9 mouse cellular contexts compared by ENCODE assay signal in the genomic region with DNA sequence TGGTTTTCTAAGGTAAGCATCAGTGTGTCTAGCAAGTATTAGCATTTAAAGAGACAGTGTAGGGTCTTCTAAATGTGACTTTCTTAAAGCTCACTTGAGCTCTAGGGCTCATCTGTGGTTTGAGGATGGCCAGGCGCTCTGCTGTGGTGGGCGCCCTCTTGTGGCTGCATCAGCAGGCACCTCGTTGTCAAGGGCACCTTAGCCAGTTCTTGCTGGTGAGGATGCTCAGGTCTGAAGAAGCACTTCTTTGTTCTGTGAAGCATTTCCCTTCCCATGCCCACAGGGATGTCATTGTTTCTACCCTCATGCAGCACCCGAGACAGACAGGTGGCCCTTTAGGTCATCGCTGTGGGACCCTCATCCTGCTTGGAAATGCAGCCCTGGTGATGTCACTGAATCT.
DNase-seq lines count a peak whose midpoint lies in the region; ATAC-seq and TF ChIP-seq lines count a peak whose summit lies in the region.
"Had no signal": no experiment of that assay in that cellular context is flagged by ENCODE, and none has a peak within 500 bp of the region (broad histone marks: within the 10 kb centered on the region; RNA-seq: fewer than 3 reads in every experiment).

No protein-coding gene starts in this region.

- H3K9ac ChIP-seq in heart, embryonic 12.5 days = no peak overlapping the region
- H3K9ac ChIP-seq in midbrain, embryonic 15.5 days = no peak overlapping the region
- H3K9ac ChIP-seq in stomach, postnatal 0 days (ENCODE audit: low read length) = no peak overlapping the region
- H3K9ac ChIP-seq: limb, embryonic 12.5 days had no signal

- no peaks in the 10 kb centered on the region for H3K27me3 ChIP-seq in heart, embryonic 12.5 days (replicated peaks)
- no peaks in the 10 kb centered on the region for H3K27me3 ChIP-seq in hindbrain, embryonic 10.5 days (ENCODE audit: insufficient read depth, poor library complexity, severe bottlenecking)
- H3K27me3 ChIP-seq in midbrain, embryonic 15.5 days (replicated peaks) = no peaks in the 10 kb centered on the region
- no peaks in the 10 kb centered on the region for H3K27me3 ChIP-seq in stomach, postnatal 0 days (ENCODE audit: control insufficient read depth, insufficient read depth, low read length)
- H3K27me3 ChIP-seq: limb, embryonic 12.5 days had no signal

- peak; percentile 81 for DNase-seq in heart, postnatal 4 days
- peak; percentile 55 for DNase-seq in adipocyte (ENCODE audit: low spot score)
- peak; percentile 65 for DNase-seq in embryo, embryonic 10.5 days (ENCODE audit: low spot score)
- peak; percentile 64 for DNase-seq in hindbrain, embryonic 10.5 days (ENCODE audit: low spot score)
- peak; percentile 66 for DNase-seq in layer of hippocampus, postnatal 36 days
- DNase-seq in stomach, postnatal 0 days (ENCODE audit: low spot score) = peak; percentile 73

- H3K9me3 ChIP-seq in heart, embryonic 12.5 days (replicated peaks) = no peaks in the 10 kb centered on the region
- H3K9me3 ChIP-seq in hindbrain, embryonic 10.5 days = no peaks in the 10 kb centered on the region
- H3K9me3 ChIP-seq in midbrain, embryonic 15.5 days = no peaks in the 10 kb centered on the region
- H3K9me3 ChIP-seq in stomach, postnatal 0 days (ENCODE audit: control insufficient read depth, low read length) = no peaks in the 10 kb centered on the region
- H3K9me3 ChIP-seq: limb, embryonic 12.5 days had no signal

- no peak overlapping the region for H3K4me2 ChIP-seq in heart, embryonic 12.5 days
- H3K4me2 ChIP-seq in midbrain, embryonic 15.5 days = no peak overlapping the region
- no peak overlapping the region for H3K4me2 ChIP-seq in stomach, postnatal 0 days (replicated peaks; ENCODE audit: low read depth)
- H3K4me2 ChIP-seq: limb, embryonic 12.5 days had no signal

- H3K4me1 ChIP-seq in heart, embryonic 12.5 days (replicated peaks) = peaks cover 26% of the 10 kb centered on the region
- peaks cover 37% of the 10 kb centered on the region for H3K4me1 ChIP-seq in hindbrain, embryonic 10.5 days (replicated peaks)
- peaks cover 40% of the 10 kb centered on the region for H3K4me1 ChIP-seq in midbrain, embryonic 15.5 days
- H3K4me1 ChIP-seq in stomach, postnatal 0 days (replicated peaks; ENCODE audit: control insufficient read depth, insufficient read depth) = no peaks in the 10 kb centered on the region

- no peak overlapping the region for H3K27ac ChIP-seq in heart, embryonic 12.5 days (ENCODE audit: poor library complexity, severe bottlenecking)
- no peak overlapping the region for H3K27ac ChIP-seq in hindbrain, embryonic 10.5 days
- peak overlapping the region; percentile 35; the same call in 1 of the 2 replicates for H3K27ac ChIP-seq in midbrain, embryonic 15.5 days
- no peak overlapping the region for H3K27ac ChIP-seq in stomach, postnatal 0 days (replicated peaks)
- H3K27ac ChIP-seq: limb, embryonic 12.5 days had no signal

- ATAC-seq in heart, embryonic 12.5 days (ENCODE audit: insufficient number of reproducible peaks, low FRiP score) = no peak
- peak; percentile 60 for ATAC-seq in midbrain, embryonic 15.5 days (replicated peaks)
- peak; percentile 51; the same call in 1 of the 2 replicates for ATAC-seq in stomach, postnatal 0 days (ENCODE audit: low FRiP score, low TSS enrichment)

- TF ChIP-seq CTCF in stomach, postnatal 0 days (IDR thresholded peaks at IDR 0.05; ENCODE audit: low read depth) = peak; percentile 95

- no peak overlapping the region for H3K4me3 ChIP-seq in heart, embryonic 12.5 days
- H3K4me3 ChIP-seq in hindbrain, embryonic 10.5 days = no peak overlapping the region
- H3K4me3 ChIP-seq in midbrain, embryonic 15.5 days = no peak overlapping the region
- no peak overlapping the region for H3K4me3 ChIP-seq in stomach, postnatal 0 days (ENCODE audit: low read depth, low read length)
- H3K4me3 ChIP-seq: limb, embryonic 12.5 days had no signal

- peaks cover 18% of the 10 kb centered on the region for H3K36me3 ChIP-seq in heart, embryonic 12.5 days
- peaks cover 42% of the 10 kb centered on the region for H3K36me3 ChIP-seq in hindbrain, embryonic 10.5 days
- no peaks in the 10 kb centered on the region; the same call in 1 of the 2 replicates for H3K36me3 ChIP-seq in midbrain, embryonic 15.5 days (replicated peaks)
- 0 out of 2 replicates have a peak, but pooled peaks cover under 1% of the 10 kb centered on the region for H3K36me3 ChIP-seq in stomach, postnatal 0 days (ENCODE audit: control insufficient read depth, insufficient read depth, low read length)

- WGBS in heart, embryonic 12.5 days = 34% methylated on average over 5 of the region's 5 CpGs
- WGBS in hindbrain, embryonic 10.5 days = 42% methylated on average over 5 of the region's 5 CpGs
- 38% methylated on average over 5 of the region's 5 CpGs for WGBS in midbrain, embryonic 15.5 days
- WGBS in stomach, postnatal 0 days = 43% methylated on average over 5 of the region's 5 CpGs

- TF ChIP-seq EP300 in stomach, postnatal 0 days (optimal IDR thresholded peaks at IDR 0.05) = no peak
